Mouse (Mus musculus) intestine, embryonic 15.5 days (tissue): ENCODE data around the gene Cdk14. TPM values are rescaled to one million over a fixed set of nuclear protein-coding genes. Genes with fewer than 3 reads are reported as not detected.

Experiments used
- ATAC-seq: fragments of 200-750 bp; cut with Nextera tagmentation; 2 replicates; pipeline ENCODE4 v1.8.0; 2017; ENCODE audit warnings: moderate TSS enrichment, moderate library complexity
- H3K27ac ChIP-seq: fragments of 300-500 bp; sonication (generic); 2 replicates; pipeline ENCODE4 v1.5.1; 2015; ENCODE audit warnings: mild to moderate bottlenecking, inconsistent platforms
- H3K27me3 ChIP-seq: fragments of 300-500 bp; sonication (generic); replicated peaks from 2 replicates; pipeline ENCODE4 v1.6.1; 2015; ENCODE audit warnings: inconsistent platforms
- H3K36me3 ChIP-seq: fragments of 300-500 bp; sonication (generic); 2 replicates; pipeline ENCODE4 v1.6.1; 2015; ENCODE audit warnings: inconsistent platforms
- H3K4me1 ChIP-seq: fragments of 300-500 bp; sonication (generic); replicated peaks from 2 replicates; pipeline ENCODE4 v1.6.1; 2015; ENCODE audit warnings: inconsistent platforms
- H3K4me2 ChIP-seq: fragments of 300-500 bp; sonication (generic); replicated peaks from 2 replicates; pipeline ENCODE4 v1.6.1; 2015; ENCODE audit warnings: mild to moderate bottlenecking, inconsistent platforms
- H3K4me3 ChIP-seq: fragments of 300-500 bp; sonication (generic); replicated peaks from 2 replicates; pipeline ENCODE4 v1.5.1; 2015; ENCODE audit warnings: inconsistent platforms
- H3K9ac ChIP-seq: fragments of 300-500 bp; sonication (generic); 2 replicates; pipeline ENCODE4 v1.6.1; 2015; ENCODE audit warnings: inconsistent platforms
- H3K9me3 ChIP-seq: fragments of 300-500 bp; sonication (generic); 2 replicates; pipeline ENCODE4 v1.6.1; 2016; ENCODE audit warnings: inconsistent platforms
- WGBS: fragments of 180-500 bp; shearing (Covaris S2); methylation state at CpG from one replicate; pipeline ENCODE4 v1.1.7; 2015; 5-methylcytosine and 5-hydroxymethylcytosine counted together
- polyA plus RNA-seq: library from polyadenylated mRNA; unstranded; fragments of >200 nt; fragmentation: Nextera tagmentation; extraction: Ambion mirVana; gene quantifications from 2 replicates; pipeline ENCODE4 v1.2.1, GENCODE M21; 2015

The Cdk14 gene
- polyA plus RNA-seq, 1 experiment from 2014 or later, result 16.6 TPM

DNA sequence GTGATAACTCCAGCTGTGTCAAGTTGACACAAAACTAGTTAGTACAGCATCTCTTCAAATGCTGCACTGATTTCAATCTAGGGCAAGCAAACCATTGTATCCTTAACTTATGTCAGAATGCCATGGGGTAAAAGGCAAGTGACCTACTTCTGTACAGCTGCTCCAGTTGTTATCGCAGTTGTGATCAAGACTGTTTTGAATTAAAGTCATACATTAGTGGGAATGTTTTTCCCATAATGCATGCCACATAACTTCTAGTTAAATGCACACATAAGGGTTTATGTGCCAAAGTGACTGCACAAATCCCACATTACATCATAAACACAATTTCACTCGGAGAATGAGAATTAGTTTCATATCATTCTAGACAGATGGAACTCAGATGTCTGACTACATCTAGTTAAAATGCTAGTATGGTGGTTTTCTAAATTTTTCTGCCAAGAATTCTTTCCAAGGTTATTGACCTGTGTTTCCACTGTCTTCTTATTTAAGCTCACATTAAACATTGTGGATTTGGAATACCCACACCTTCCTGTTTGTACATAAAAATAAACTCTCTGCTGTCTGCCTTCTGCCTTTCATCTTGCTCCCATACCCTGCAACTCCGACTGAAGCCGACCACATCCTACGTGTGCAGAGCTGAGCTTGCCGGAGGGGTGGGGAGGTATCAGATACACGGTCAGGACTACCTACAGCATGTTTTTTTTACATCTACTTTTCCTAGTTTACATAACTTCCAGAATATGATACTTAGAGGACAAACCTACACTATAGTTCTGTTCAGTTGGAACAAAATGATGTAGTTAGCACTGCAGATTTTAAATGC lies 407.4 kb downstream of the Cdk14 start:
- Histone ChIP-seq H3K36me3 (no peaks in the 10 kb centered on the region), H3K9ac (no peak overlapping the region), H3K4me1 (no peaks in the 10 kb centered on the region), H3K4me3 (no peak overlapping the region), H3K27ac (no peak overlapping the region), H3K9me3 (no peaks in the 10 kb centered on the region), H3K4me2 (no peak overlapping the region), H3K27me3 (no peaks in the 10 kb centered on the region)
- no peak for ATAC-seq
- 78% methylated on average over 7 of the region's 7 CpGs for WGBS

GRCm38 (mm10) chr5:5008153-5008745 lies 411.9 kb downstream of the Cdk14 start:
- Histone ChIP-seq H3K4me3 (no peak overlapping the region), H3K9me3 (no peaks in the 10 kb centered on the region), H3K27me3 (no peaks in the 10 kb centered on the region), H3K4me1 (no peaks in the 10 kb centered on the region), H3K27ac (no peak overlapping the region), H3K9ac (no peak overlapping the region), H3K4me2 (no peak overlapping the region), H3K36me3 (no peaks in the 10 kb centered on the region)
- no peak for ATAC-seq
- 87% methylated on average over 4 of the region's 4 CpGs for WGBS

GRCm38 (mm10) chr5:5007489-5008152 lies 412.5 kb downstream of the Cdk14 start:
- Histone ChIP-seq H3K27ac (no peak overlapping the region), H3K27me3 (no peaks in the 10 kb centered on the region), H3K4me1 (no peaks in the 10 kb centered on the region), H3K9ac (no peak overlapping the region), H3K9me3 (no peaks in the 10 kb centered on the region), H3K4me2 (no peak overlapping the region), H3K4me3 (no peak overlapping the region), H3K36me3 (no peaks in the 10 kb centered on the region)
- no peak for ATAC-seq
- WGBS, result 80% methylated on average over 15 of the region's 15 CpGs

GRCm38 (mm10) chr5:5005633-5006032 lies 414.5 kb downstream of the Cdk14 start:
- H3K9me3 ChIP-seq, result no peaks in the 10 kb centered on the region
- no peaks in the 10 kb centered on the region for H3K4me1 ChIP-seq
- no peak overlapping the region for H3K27ac ChIP-seq
- H3K27me3 ChIP-seq, result no peaks in the 10 kb centered on the region
- no peak overlapping the region for H3K9ac ChIP-seq
- no peak overlapping the region for H3K4me3 ChIP-seq
- no peak overlapping the region for H3K4me2 ChIP-seq
- no peaks in the 10 kb centered on the region for H3K36me3 ChIP-seq
- ATAC-seq, result no peak
- 85% methylated on average over 1 of the region's 1 CpGs for WGBS

DNA sequence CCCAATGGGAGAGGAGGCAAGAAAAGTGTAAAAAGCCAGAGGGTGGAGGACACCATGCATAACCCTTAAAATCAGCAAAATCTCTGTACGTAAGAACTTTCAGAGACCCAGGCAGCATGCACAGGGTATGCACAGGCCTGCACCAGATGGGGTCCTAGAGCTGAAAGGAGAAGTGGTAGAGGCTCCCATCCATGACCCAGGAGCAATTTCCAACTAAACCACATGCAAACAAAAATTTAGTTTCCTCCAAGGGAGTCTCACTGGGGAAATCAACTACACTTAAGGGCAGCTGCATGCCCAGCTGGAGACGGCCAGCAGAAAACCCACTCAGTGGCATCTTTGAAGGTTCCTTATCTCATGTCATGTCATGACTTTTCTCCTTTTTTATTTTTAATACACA lies 415.4 kb downstream of the Cdk14 start:
- ATAC-seq, result no peak
- Histone ChIP-seq H3K4me3 (no peak overlapping the region), H3K9ac (no peak overlapping the region), H3K9me3 (no peaks in the 10 kb centered on the region), H3K36me3 (no peaks in the 10 kb centered on the region), H3K27ac (no peak overlapping the region), H3K4me2 (no peak overlapping the region), H3K27me3 (no peaks in the 10 kb centered on the region), H3K4me1 (no peaks in the 10 kb centered on the region)
- 95% methylated on average over 2 of the region's 2 CpGs for WGBS

DNA sequence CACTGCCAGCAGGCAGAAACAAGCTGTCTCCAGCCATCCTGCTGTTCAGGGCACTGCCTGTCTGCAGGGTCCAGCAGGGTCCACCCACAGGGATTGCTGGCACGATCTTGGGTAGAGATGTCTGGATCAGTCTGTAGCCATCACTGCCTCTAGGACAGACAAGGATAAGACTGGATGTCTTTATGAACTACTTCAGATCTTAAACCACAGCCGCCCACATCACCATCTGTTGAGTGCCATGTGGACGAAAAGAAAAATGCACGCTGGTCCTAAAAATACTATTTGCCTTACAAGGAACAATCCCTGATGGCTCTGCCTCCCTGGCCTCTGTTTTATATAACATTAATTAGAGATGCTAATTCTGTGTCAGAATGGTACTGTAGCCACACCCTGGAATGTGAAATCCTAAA lies 426.9 kb downstream of the Cdk14 start:
- no peak overlapping the region for H3K4me2 ChIP-seq
- H3K9ac ChIP-seq, result no peak overlapping the region
- ATAC-seq, result no peak
- H3K27me3 ChIP-seq, result no peaks in the 10 kb centered on the region
- no peaks in the 10 kb centered on the region for H3K36me3 ChIP-seq
- H3K9me3 ChIP-seq, result no peaks in the 10 kb centered on the region
- H3K4me3 ChIP-seq, result no peak overlapping the region
- 78% methylated on average over 4 of the region's 4 CpGs for WGBS
- H3K4me1 ChIP-seq, result no peaks in the 10 kb centered on the region
- no peak overlapping the region for H3K27ac ChIP-seq

- no peak overlapping the region for H3K4me2 ChIP-seq
- WGBS, result 79% methylated on average over 2 of the region's 2 CpGs
- ATAC-seq, result no peak
- no peak overlapping the region for H3K9ac ChIP-seq
- H3K27me3 ChIP-seq, result no peaks in the 10 kb centered on the region
- no peak overlapping the region for H3K27ac ChIP-seq
- H3K9me3 ChIP-seq, result no peaks in the 10 kb centered on the region
- no peaks in the 10 kb centered on the region for H3K36me3 ChIP-seq
- no peaks in the 10 kb centered on the region for H3K4me1 ChIP-seq
- H3K4me3 ChIP-seq, result no peak overlapping the region
These were observed 429.1 kb downstream of the Cdk14 start for GRCm38 (mm10) chr5:4991023-4991422.

DNA sequence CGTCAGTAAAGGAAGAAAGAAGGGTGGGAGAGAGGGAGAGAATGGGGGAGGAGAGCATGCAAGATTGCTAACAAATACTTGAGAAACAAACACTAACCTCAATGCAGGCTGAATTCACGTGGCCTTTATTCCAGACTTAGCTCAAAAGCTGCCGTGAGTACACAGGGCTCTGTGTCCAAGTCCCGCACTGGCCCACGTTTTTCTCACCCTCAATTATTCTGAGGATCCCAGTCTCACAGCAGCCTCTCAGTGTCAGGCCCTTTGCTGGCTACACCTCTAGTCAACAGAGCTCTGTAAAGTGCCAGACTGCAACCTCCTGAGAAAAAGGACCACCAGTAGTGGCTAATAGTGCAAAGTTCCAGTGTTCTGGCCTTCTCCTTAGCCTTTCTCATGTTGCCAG lies 429.9 kb downstream of the Cdk14 start:
- Histone ChIP-seq H3K27ac (no peak overlapping the region), H3K27me3 (no peaks in the 10 kb centered on the region), H3K9ac (no peak overlapping the region), H3K4me1 (no peaks in the 10 kb centered on the region), H3K9me3 (no peaks in the 10 kb centered on the region), H3K4me3 (no peak overlapping the region), H3K4me2 (no peak overlapping the region), H3K36me3 (no peaks in the 10 kb centered on the region)
- WGBS, result 78% methylated on average over 5 of the region's 5 CpGs
- no peak for ATAC-seq

GRCm38 (mm10) chr5:4986181-4986580 lies 433.9 kb downstream of the Cdk14 start:
- Histone ChIP-seq H3K9me3 (no peaks in the 10 kb centered on the region), H3K36me3 (no peaks in the 10 kb centered on the region), H3K4me2 (no peak overlapping the region), H3K9ac (no peak overlapping the region), H3K4me3 (no peak overlapping the region), H3K27ac (no peak overlapping the region), H3K27me3 (no peaks in the 10 kb centered on the region), H3K4me1 (no peaks in the 10 kb centered on the region)
- no peak for ATAC-seq
- 90% methylated on average over 2 of the region's 2 CpGs for WGBS

DNA sequence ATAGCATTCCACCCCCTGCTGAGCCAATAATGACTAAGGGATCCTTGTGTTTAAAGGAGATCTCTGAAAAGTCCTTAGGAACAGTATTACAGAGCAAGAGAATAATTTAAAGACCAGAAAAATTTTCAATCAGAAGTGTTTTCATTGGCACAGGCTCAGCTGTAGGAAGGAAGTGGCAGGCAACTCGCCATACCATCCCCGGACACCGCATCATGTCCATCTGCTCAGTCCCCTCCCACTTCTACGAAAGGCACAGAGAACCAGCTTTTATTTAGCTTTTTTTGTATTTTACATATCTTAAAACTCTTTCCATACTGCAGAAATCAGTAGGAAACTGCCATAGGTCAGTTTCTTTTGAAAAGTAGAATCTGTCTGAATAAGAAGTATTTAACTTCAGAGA lies 440.6 kb downstream of the Cdk14 start:
- Histone ChIP-seq H3K36me3 (no peaks in the 10 kb centered on the region), H3K27me3 (no peaks in the 10 kb centered on the region), H3K27ac (no peak overlapping the region), H3K4me3 (no peak overlapping the region), H3K9me3 (no peaks in the 10 kb centered on the region), H3K4me1 (no peaks in the 10 kb centered on the region), H3K9ac (no peak overlapping the region), H3K4me2 (no peak overlapping the region)
- 90% methylated on average over 4 of the region's 4 CpGs for WGBS
- ATAC-seq, result no peak

DNA sequence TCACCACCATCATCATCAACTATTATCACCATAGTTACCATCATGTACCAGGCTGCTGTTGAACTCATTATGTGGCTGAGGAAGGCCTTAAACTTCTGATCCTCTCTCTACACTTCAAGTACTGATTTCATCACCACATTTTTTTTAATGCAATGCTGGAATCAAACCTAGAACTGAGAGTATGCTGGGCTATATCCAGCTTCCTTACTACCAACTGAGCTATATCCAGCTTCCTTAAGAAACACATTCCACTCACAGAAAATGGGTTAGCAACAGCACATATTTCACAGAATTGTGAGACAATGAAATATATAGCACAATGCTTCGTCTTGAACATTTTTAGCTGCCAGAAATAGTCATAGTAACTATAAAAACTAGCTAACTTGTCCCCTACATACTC lies 446.7 kb downstream of the Cdk14 start:
- Histone ChIP-seq H3K9me3 (no peaks in the 10 kb centered on the region), H3K27ac (no peak overlapping the region), H3K27me3 (no peaks in the 10 kb centered on the region), H3K9ac (no peak overlapping the region), H3K4me3 (no peak overlapping the region), H3K4me1 (no peaks in the 10 kb centered on the region), H3K4me2 (no peak overlapping the region), H3K36me3 (no peaks in the 10 kb centered on the region)
- 88% methylated on average over 1 of the region's 1 CpGs for WGBS
- ATAC-seq, result no peak

- Histone ChIP-seq H3K36me3 (no peaks in the 10 kb centered on the region), H3K27ac (no peak overlapping the region), H3K9me3 (no peaks in the 10 kb centered on the region), H3K4me1 (no peaks in the 10 kb centered on the region; the same call in 1 of the 2 replicates), H3K4me2 (no peak overlapping the region), H3K9ac (no peak overlapping the region), H3K4me3 (no peak overlapping the region), H3K27me3 (no peaks in the 10 kb centered on the region)
- ATAC-seq, result peak; percentile 83
- WGBS, result 49% methylated on average over 15 of the region's 15 CpGs
These were observed 458.0 kb downstream of the Cdk14 start for GRCm38 (mm10) chr5:4962063-4962610.
